Mouse (Mus musculus) megakaryocyte, adult 5-6 weeks (primary cell): ENCODE data around the gene Vmn2r93. TPM values are rescaled to one million over a fixed set of nuclear protein-coding genes. Genes with fewer than 3 reads are reported as not detected.

Source experiments
- ATAC-seq: 2 replicates; pipeline ENCODE4 v1.8.0; 2016; ENCODE audit warnings: mild to moderate bottlenecking, inconsistent platforms; ENCODE audit not compliant: poor library complexity, severe bottlenecking
- total RNA-seq, 2 experiments: library from RNA; stranded (forward) in 1 of 2; stranded (reverse) in 1 of 2; fragments of 153-499, 151-499 nt in 1 of 2; fragments of 221-1000, 200-1000 nt in 1 of 2; gene quantifications; 2 replicates each; pipeline versions ENCODE4 v1.2.3 to v1.2.4; 2015 to 2017

The Vmn2r93 gene
- not detected in 2 replicates for total RNA-seq (2015)
- not detected in 2 replicates for total RNA-seq (2017)

DNA sequence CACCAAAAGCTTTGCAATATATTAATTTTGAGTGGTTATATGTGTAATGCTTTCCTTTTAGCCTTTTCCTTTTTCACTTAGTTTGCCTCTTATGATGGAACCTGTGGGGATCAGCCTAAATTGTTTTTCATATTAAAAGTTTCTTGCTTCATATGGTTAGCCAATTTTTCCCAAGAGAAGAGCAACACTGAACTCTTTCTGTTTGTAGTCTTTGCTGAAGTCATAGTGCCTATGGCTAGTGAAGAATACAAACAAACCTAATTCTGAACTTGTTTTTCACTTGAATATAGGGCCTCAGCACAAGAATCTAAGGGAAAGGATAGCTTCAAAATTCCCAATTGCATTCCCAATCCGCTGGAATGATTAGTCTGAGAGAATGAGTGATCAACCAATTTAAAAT is at the start of gene Vmn2r93:
TSS of gene Vmn2r93 (plus strand) at position 301 of the 400 bp plus-strand sequence.
- no peak for ATAC-seq

- ATAC-seq = no peak
These were observed 20.2 kb upstream of the Vmn2r93 start, which contains the start of gene Vmn2r94 for GRCm38 (mm10) chr17:18277656-18278055. Gene Vmn2r94, minus strand, starts transcription at chr17:18277756.

DNA sequence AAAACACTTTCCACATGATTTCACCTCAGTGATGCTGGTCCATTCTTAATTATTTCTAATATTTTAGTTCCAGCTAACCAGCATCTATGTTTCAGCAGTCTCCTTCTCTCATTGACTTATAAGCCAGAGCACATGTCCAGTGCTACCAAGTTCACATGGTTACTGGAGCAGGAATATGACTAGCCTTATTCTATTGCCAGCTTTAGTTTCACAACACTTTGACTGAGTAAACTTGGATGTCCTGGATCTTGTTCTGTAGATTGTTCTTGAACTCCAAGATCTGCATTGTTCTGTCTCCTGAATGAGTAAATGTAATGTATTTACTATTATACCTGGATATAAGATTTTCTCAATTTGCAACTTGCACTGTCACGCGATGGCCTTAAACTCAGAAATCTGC is 25.1 kb downstream of the Vmn2r93 start:
- ATAC-seq = no peak

GRCm38 (mm10) chr17:18360007-18360406 is 62.1 kb downstream of the Vmn2r93 start:
- no peak for ATAC-seq

DNA sequence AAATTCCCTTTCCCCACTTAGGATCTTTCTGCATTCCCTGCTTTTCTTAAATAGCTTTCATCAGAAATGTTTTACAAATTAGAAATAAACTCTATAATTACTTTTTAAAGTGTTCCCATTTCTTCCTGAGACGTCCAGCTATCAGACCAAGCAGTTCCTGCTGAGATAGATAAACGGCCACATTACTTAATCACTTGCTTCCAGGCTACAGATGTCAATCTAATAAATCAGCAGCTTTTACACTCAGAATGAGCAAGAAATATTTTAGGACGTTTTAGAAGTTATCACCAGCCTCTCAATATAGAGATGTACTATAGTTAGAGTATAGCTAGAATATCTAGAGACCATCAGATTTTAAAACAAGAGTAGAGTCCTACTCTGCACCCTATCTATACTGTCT is 62.7 kb downstream of the Vmn2r93 start:
- ATAC-seq = no peak

Other genes starting within 250 kb of the Vmn2r93 start
- gene Vmn2r124, start 248.7 kb upstream of the Vmn2r93 start, total RNA-seq (2015) = not detected in 2 replicates
- gene Vmn2r124, start 248.7 kb upstream of the Vmn2r93 start, total RNA-seq (2017) = not detected in 2 replicates
- not detected in 2 replicates for gene Vmn2r91, start 213.1 kb upstream of the Vmn2r93 start, total RNA-seq (2015)
- gene Vmn2r91, start 213.1 kb upstream of the Vmn2r93 start, total RNA-seq (2017) = not detected in 2 replicates
- not detected in 2 replicates for gene Vmn2r92, start 146.2 kb upstream of the Vmn2r93 start, total RNA-seq (2015)
- gene Vmn2r92, start 146.2 kb upstream of the Vmn2r93 start, total RNA-seq (2017) = not detected in 2 replicates
- not detected in 2 replicates for gene Vmn2r94, start 20.3 kb upstream of the Vmn2r93 start, total RNA-seq (2015)
- gene Vmn2r94, start 20.3 kb upstream of the Vmn2r93 start, total RNA-seq (2017) = not detected in 2 replicates
- not detected in 2 replicates for gene Vmn2r95, start 126.0 kb downstream of the Vmn2r93 start, total RNA-seq (2015)
- gene Vmn2r95, start 126.0 kb downstream of the Vmn2r93 start, total RNA-seq (2017) = not detected in 2 replicates